Mouse (Mus musculus): ENCODE measurements around the gene Mrpl1. TPM values are rescaled to one million over a fixed set of nuclear protein-coding genes. Genes with fewer than 3 reads are reported as not detected.

Gene Mrpl1
- polyA plus RNA-seq, 1 experiment from 2014 or later = 20.8 TPM

GRCm38 (mm10) chr5:96176879-96177358 lies 32.4 kb upstream of the Mrpl1 start:
- H3K36me3 ChIP-seq = no peaks in the 10 kb centered on the region
- H3K9ac ChIP-seq = no peak overlapping the region
- no peaks in the 10 kb centered on the region for H3K9me3 ChIP-seq
- no peak overlapping the region for H3K4me3 ChIP-seq
- no peak overlapping the region for H3K4me2 ChIP-seq (replicated peaks)
- WGBS = 71% methylated on average over 11 of the region's 11 CpGs
- H3K4me1 ChIP-seq = no peaks in the 10 kb centered on the region
- no peak overlapping the region for H3K27ac ChIP-seq
- H3K27me3 ChIP-seq (replicated peaks) = no peaks in the 10 kb centered on the region
- ATAC-seq (ENCODE audit: low FRiP score, low read depth) = no peak

DNA sequence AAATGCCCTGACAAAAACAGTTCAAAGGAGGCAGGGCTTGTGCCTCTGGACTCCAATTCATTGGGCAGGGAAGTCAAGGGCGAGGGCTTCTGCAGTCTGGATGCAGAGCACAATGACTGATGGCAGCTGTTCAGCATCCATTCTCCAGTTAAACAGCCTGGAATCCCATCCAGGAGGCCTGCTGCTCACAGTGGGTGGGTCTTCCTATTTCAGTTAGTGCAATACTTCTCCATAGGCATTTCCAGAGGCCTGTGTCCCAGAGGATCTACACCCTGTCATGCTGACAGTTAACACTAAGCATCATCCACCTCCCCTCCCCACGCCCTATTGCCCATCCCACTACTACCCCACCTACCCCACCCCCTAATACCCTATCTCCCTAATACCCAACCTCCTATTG lies 26.1 kb upstream of the Mrpl1 start:
- H3K27me3 ChIP-seq (replicated peaks) = no peaks in the 10 kb centered on the region
- 67% methylated on average over 2 of the region's 2 CpGs for WGBS
- H3K9ac ChIP-seq = no peak overlapping the region
- no peaks in the 10 kb centered on the region for H3K9me3 ChIP-seq
- no peaks in the 10 kb centered on the region for H3K36me3 ChIP-seq
- no peak overlapping the region for H3K4me2 ChIP-seq (replicated peaks)
- H3K4me1 ChIP-seq = no peaks in the 10 kb centered on the region
- no peak overlapping the region for H3K27ac ChIP-seq
- no peak overlapping the region for H3K4me3 ChIP-seq
- no peak for ATAC-seq (ENCODE audit: low FRiP score, low read depth)

DNA sequence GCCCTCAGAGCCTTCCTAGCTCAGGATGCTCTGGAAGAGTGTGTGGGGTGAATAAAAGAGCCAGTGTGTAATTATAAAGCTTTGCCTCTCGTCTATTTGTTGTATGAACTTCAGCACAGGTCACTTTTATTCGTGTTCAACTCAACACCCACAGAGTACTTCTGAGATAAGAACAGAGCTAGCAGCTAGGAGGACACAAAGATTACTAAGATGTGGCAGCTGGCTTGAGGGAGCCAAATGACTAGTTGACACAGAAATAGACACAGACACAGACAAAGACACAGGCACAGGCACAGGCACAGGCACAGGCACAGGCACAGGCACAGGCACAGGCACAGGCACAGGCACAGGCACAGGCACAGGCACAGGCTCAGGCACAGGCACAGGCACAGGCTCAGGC lies 25.3 kb upstream of the Mrpl1 start:
- no peak for ATAC-seq (ENCODE audit: low FRiP score, low read depth)
- H3K27me3 ChIP-seq (replicated peaks) = no peaks in the 10 kb centered on the region
- 78% methylated on average over 2 of the region's 2 CpGs for WGBS

DNA sequence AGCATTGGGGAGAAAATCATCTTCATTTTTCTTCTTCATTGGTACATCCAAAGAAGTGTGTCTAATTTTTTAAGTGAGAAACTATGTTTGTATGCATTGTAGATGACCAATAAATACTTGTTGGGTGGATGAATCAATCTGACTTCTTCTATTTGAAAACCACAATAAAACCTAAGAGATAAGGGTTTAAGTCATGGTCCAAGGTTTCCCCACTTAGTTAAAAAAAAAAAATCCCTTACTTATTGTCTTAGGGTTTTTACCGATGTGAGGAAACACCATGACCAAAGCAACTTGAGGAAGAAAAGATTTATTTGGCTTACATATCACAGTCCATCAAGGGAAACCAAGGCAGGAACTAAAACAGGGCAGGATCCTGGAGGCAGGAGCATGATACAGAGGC lies 19.5 kb upstream of the Mrpl1 start:
- no peaks in the 10 kb centered on the region for H3K4me1 ChIP-seq
- no peaks in the 10 kb centered on the region for H3K27me3 ChIP-seq (replicated peaks)
- no peak overlapping the region for H3K9ac ChIP-seq
- WGBS = 89% methylated on average over 1 of the region's 1 CpGs
- no peaks in the 10 kb centered on the region for H3K36me3 ChIP-seq
- H3K9me3 ChIP-seq = no peaks in the 10 kb centered on the region
- no peak for ATAC-seq (ENCODE audit: low FRiP score, low read depth)
- H3K4me3 ChIP-seq = no peak overlapping the region
- H3K4me2 ChIP-seq (replicated peaks) = no peak overlapping the region
- H3K27ac ChIP-seq = no peak overlapping the region

More for the DNA sequence above, 25.3 kb upstream of the Mrpl1 start:
- no peaks in the 10 kb centered on the region for H3K4me1 ChIP-seq
- no peak overlapping the region for H3K27ac ChIP-seq
- no peaks in the 10 kb centered on the region for H3K9me3 ChIP-seq
- no peak overlapping the region for H3K4me3 ChIP-seq
- no peaks in the 10 kb centered on the region for H3K36me3 ChIP-seq
- no peak overlapping the region for H3K4me2 ChIP-seq (replicated peaks)
- no peak overlapping the region for H3K9ac ChIP-seq

DNA sequence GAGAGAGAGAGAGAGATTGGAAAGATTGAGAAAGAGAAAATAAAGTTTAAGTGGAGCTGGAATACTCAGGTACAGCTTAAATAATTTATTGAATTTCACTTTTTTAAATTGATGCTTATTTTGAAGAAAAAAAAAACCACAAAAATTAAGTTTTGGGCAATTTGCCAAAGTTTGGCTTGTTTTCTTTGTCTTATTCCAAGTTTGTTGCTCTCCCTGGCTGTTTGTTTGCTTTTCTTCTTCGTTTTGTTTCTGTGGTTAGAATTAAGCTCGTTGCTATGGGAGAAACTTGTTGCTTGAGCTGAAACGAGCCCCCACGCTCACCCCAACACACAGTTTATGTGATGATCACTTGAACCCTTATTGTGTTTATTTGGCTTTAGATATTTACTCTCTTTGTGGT lies 18.0 kb upstream of the Mrpl1 start:
- no peak overlapping the region for H3K9ac ChIP-seq
- H3K36me3 ChIP-seq = no peaks in the 10 kb centered on the region
- H3K4me3 ChIP-seq = no peak overlapping the region
- H3K4me2 ChIP-seq (replicated peaks) = no peak overlapping the region
- H3K27ac ChIP-seq = no peak overlapping the region
- no peak for ATAC-seq (ENCODE audit: low FRiP score, low read depth)
- WGBS = 77% methylated on average over 4 of the region's 4 CpGs
- H3K27me3 ChIP-seq (replicated peaks) = no peaks in the 10 kb centered on the region
- H3K9me3 ChIP-seq = no peaks in the 10 kb centered on the region
- H3K4me1 ChIP-seq = no peaks in the 10 kb centered on the region

GRCm38 (mm10) chr5:96196547-96197052 lies 12.7 kb upstream of the Mrpl1 start:
- Histone ChIP-seq H3K27ac (no peak overlapping the region), H3K36me3 (no peaks in the 10 kb centered on the region), H3K4me1 (no peaks in the 10 kb centered on the region), H3K9ac (no peak overlapping the region), H3K4me2 (replicated peaks) (no peak overlapping the region), H3K27me3 (replicated peaks) (no peaks in the 10 kb centered on the region), H3K9me3 (no peaks in the 10 kb centered on the region), H3K4me3 (no peak overlapping the region)
- no peak for ATAC-seq (ENCODE audit: low FRiP score, low read depth)
- 77% methylated on average over 2 of the region's 2 CpGs for WGBS

- no peaks in the 10 kb centered on the region for H3K9me3 ChIP-seq
- no peak for ATAC-seq (ENCODE audit: low FRiP score, low read depth)
- no peak overlapping the region for H3K4me3 ChIP-seq
- no peak overlapping the region for H3K4me2 ChIP-seq (replicated peaks)
- H3K9ac ChIP-seq = no peak overlapping the region
- no peak overlapping the region for H3K27ac ChIP-seq
- no peaks in the 10 kb centered on the region for H3K36me3 ChIP-seq
- H3K27me3 ChIP-seq (replicated peaks) = no peaks in the 10 kb centered on the region
- no peaks in the 10 kb centered on the region for H3K4me1 ChIP-seq
- 83% methylated on average over 6 of the region's 6 CpGs for WGBS
These were observed 11.0 kb upstream of the Mrpl1 start for GRCm38 (mm10) chr5:96198271-96198670.

DNA sequence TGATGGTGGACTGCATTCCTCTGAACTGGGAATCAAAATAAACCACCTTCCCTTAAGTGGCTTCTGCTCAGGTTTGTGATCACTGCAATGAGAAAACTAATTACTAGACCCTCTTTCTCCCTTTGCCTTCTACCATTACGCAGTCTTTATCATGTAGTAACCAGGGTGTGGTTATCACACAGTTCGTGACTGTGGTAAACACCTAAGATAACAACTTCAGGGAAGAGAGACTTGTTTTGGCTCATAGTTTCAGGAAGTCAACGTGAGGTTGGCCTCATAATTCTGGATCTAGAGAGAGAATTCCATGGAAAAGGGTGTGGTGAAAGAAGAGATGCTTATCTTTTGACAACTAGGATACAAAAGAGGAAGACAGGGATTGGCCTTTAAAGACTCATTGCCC lies 9.0 kb upstream of the Mrpl1 start:
- Histone ChIP-seq H3K27me3 (replicated peaks) (no peaks in the 10 kb centered on the region), H3K9me3 (no peaks in the 10 kb centered on the region), H3K27ac (no peak overlapping the region), H3K9ac (no peak overlapping the region), H3K4me3 (no peak overlapping the region), H3K36me3 (no peaks in the 10 kb centered on the region), H3K4me1 (no peaks in the 10 kb centered on the region), H3K4me2 (replicated peaks) (no peak overlapping the region)
- 75% methylated on average over 3 of the region's 3 CpGs for WGBS
- ATAC-seq (ENCODE audit: low FRiP score, low read depth) = no peak

- no peaks in the 10 kb centered on the region for H3K27me3 ChIP-seq (replicated peaks)
- H3K4me1 ChIP-seq = no peaks in the 10 kb centered on the region
- H3K4me2 ChIP-seq (replicated peaks) = no peak overlapping the region
- H3K27ac ChIP-seq = no peak overlapping the region
- H3K9ac ChIP-seq = no peak overlapping the region
- no peak overlapping the region for H3K4me3 ChIP-seq
- no peaks in the 10 kb centered on the region for H3K9me3 ChIP-seq
- no peaks in the 10 kb centered on the region for H3K36me3 ChIP-seq
- no peak for ATAC-seq (ENCODE audit: low FRiP score, low read depth)
- 81% methylated on average over 10 of the region's 10 CpGs for WGBS
These were observed 7.7 kb upstream of the Mrpl1 start for GRCm38 (mm10) chr5:96201462-96202154.

DNA sequence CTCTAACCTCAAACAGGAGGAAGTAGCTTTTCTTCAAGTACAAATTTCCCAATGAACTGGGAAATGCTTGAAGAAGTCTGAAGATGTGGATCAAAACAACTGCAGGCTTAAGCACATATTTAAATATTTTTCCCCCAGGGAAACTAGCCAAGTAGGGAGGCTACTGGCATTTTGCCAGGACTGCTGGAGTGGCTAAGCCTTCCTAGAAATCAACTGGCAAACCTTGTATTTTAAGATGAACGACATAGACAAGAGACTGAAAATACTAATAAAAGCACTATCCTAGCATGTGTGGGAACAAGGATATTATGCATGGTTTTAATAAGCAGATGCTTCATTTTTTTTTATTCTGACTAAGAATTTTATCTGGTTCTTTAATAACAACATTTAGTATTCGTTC lies 2.4 kb upstream of the Mrpl1 start:
- Histone ChIP-seq H3K27ac (no peak overlapping the region), H3K4me2 (replicated peaks) (no peak overlapping the region), H3K9ac (no peak overlapping the region), H3K4me1 (peaks cover 6% of the 10 kb centered on the region), H3K27me3 (replicated peaks) (no peaks in the 10 kb centered on the region), H3K9me3 (no peaks in the 10 kb centered on the region), H3K4me3 (no peak overlapping the region), H3K36me3 (no peaks in the 10 kb centered on the region)
- ATAC-seq (ENCODE audit: low FRiP score, low read depth) = no peak
- WGBS = 70% methylated on average over 2 of the region's 2 CpGs

- Histone ChIP-seq H3K27ac (no peak overlapping the region), H3K4me3 (no peak overlapping the region), H3K4me2 (replicated peaks) (no peak overlapping the region), H3K9me3 (no peaks in the 10 kb centered on the region), H3K27me3 (replicated peaks) (no peaks in the 10 kb centered on the region), H3K9ac (no peak overlapping the region), H3K4me1 (peaks cover 6% of the 10 kb centered on the region), H3K36me3 (no peaks in the 10 kb centered on the region)
- WGBS = 88% methylated on average over 2 of the region's 2 CpGs
- no peak for ATAC-seq (ENCODE audit: low FRiP score, low read depth)
These were observed 1.8 kb upstream of the Mrpl1 start for GRCm38 (mm10) chr5:96207531-96207930.

- H3K4me1 ChIP-seq = peaks cover 6% of the 10 kb centered on the region
- H3K36me3 ChIP-seq = no peaks in the 10 kb centered on the region
- ATAC-seq (ENCODE audit: low FRiP score, low read depth) = no peak
- H3K27ac ChIP-seq = no peak overlapping the region
- WGBS = 70% methylated on average over 4 of the region's 4 CpGs
- no peaks in the 10 kb centered on the region for H3K9me3 ChIP-seq
- peak overlapping the region; percentile 75; the same call in 1 of the 2 replicates for H3K4me2 ChIP-seq (replicated peaks)
- H3K4me3 ChIP-seq = no peak overlapping the region
- H3K9ac ChIP-seq = no peak overlapping the region
- H3K27me3 ChIP-seq (replicated peaks) = no peaks in the 10 kb centered on the region
These were observed 750 bp upstream of the Mrpl1 start for GRCm38 (mm10) chr5:96208543-96208942.
